Mouse (Mus musculus): ENCODE results near the gene Aldh4a1. TPM values are rescaled to one million over a fixed set of nuclear protein-coding genes. Genes with fewer than 3 reads are reported as not detected.

Aldh4a1 gene
- polyA plus RNA-seq, 1 experiment from 2014 or later = 27.0 TPM

- peak; percentile 43; the same call in 1 of the 2 replicates for ATAC-seq
- peak overlapping the region; percentile 29; the same call in 1 of the 2 replicates for H3K27ac ChIP-seq (ENCODE audit: low read length)
- H3K27me3 ChIP-seq (ENCODE audit: control insufficient read depth, insufficient read depth, low read depth, low read length) = no peaks in the 10 kb centered on the region
- peaks cover 14% of the 10 kb centered on the region for H3K36me3 ChIP-seq (ENCODE audit: control insufficient read depth, insufficient read depth, low read length)
- H3K4me2 ChIP-seq (ENCODE audit: low read length) = peak overlapping the region; percentile 38
- no peaks in the 10 kb centered on the region; the same call in 1 of the 2 replicates for H3K9me3 ChIP-seq (replicated peaks; ENCODE audit: control insufficient read depth, low read length, poor library complexity, severe bottlenecking)
- no peak overlapping the region for H3K4me3 ChIP-seq (ENCODE audit: low read depth, low read length)
- 7% methylated on average over 10 of the region's 10 CpGs for WGBS
- H3K9ac ChIP-seq (ENCODE audit: low read depth, low read length) = peak overlapping the region; percentile 13; the same call in 1 of the 2 replicates
- peaks cover 7% of the 10 kb centered on the region; the same call in 1 of the 2 replicates for H3K4me1 ChIP-seq (ENCODE audit: control insufficient read depth, insufficient read depth, low read length)
Observed at GRCm38 (mm10) chr4:139611542-139611953, 11.1 kb upstream of the Aldh4a1 start.

GRCm38 (mm10) chr4:139614524-139615260, 8.0 kb upstream of the Aldh4a1 start:
- no peak overlapping the region for H3K27ac ChIP-seq (ENCODE audit: low read length)
- 88% methylated on average over 21 of the region's 21 CpGs for WGBS
- no peak for ATAC-seq

GRCm38 (mm10) chr4:139616276-139617000, 6.2 kb upstream of the Aldh4a1 start:
- Histone ChIP-seq H3K9ac (ENCODE audit: low read depth, low read length) (peak overlapping the region; percentile 58), H3K4me3 (ENCODE audit: low read depth, low read length) (peak overlapping the region; percentile 34), H3K4me1 (ENCODE audit: control insufficient read depth, insufficient read depth, low read length) (peaks cover 9% of the 10 kb centered on the region; the same call in 1 of the 2 replicates), H3K27me3 (ENCODE audit: control insufficient read depth, insufficient read depth, low read depth, low read length) (no peaks in the 10 kb centered on the region), H3K27ac (ENCODE audit: low read length) (peak overlapping the region; percentile 47; the same call in 1 of the 2 replicates), H3K4me2 (ENCODE audit: low read length) (peak overlapping the region; percentile 52), H3K9me3 (replicated peaks; ENCODE audit: control insufficient read depth, low read length, poor library complexity, severe bottlenecking) (no peaks in the 10 kb centered on the region; the same call in 1 of the 2 replicates), H3K36me3 (ENCODE audit: control insufficient read depth, insufficient read depth, low read length) (peaks cover 14% of the 10 kb centered on the region)
- WGBS = 9% methylated on average over 24 of the region's 24 CpGs
- peak; percentile 38; the same call in 1 of the 2 replicates for ATAC-seq

More at GRCm38 (mm10) chr4:139614524-139615260, 8.0 kb upstream of the Aldh4a1 start:
- Histone ChIP-seq H3K4me2 (ENCODE audit: low read length) (no peak overlapping the region), H3K4me1 (ENCODE audit: control insufficient read depth, insufficient read depth, low read length) (peaks cover 12% of the 10 kb centered on the region; the same call in 1 of the 2 replicates), H3K36me3 (ENCODE audit: control insufficient read depth, insufficient read depth, low read length) (peaks cover 14% of the 10 kb centered on the region), H3K4me3 (ENCODE audit: low read depth, low read length) (no peak overlapping the region), H3K9me3 (replicated peaks; ENCODE audit: control insufficient read depth, low read length, poor library complexity, severe bottlenecking) (no peaks in the 10 kb centered on the region; the same call in 1 of the 2 replicates), H3K9ac (ENCODE audit: low read depth, low read length) (no peak overlapping the region), H3K27me3 (ENCODE audit: control insufficient read depth, insufficient read depth, low read depth, low read length) (no peaks in the 10 kb centered on the region)

DNA sequence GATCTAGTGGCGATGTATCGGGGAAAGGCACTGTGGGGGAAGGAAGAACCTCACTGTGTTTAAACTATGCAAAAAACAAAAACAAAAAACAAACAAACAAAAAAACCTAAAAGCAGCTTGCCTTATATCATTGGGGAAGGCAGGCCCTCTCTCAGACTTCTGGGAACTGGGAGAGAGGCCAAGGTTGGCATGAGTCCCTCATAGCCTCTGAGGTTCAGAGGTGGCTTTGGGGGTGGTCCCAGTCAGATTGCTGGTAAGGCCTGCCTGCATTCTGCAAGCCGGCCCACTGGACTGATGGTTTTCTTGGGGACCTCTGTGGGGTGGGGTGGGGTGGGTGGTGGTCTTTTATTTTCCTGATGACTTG, 5.7 kb upstream of the Aldh4a1 start:
- Histone ChIP-seq H3K27me3 (ENCODE audit: control insufficient read depth, insufficient read depth, low read depth, low read length) (no peaks in the 10 kb centered on the region), H3K4me1 (ENCODE audit: control insufficient read depth, insufficient read depth, low read length) (peaks cover 12% of the 10 kb centered on the region; the same call in 1 of the 2 replicates), H3K9ac (ENCODE audit: low read depth, low read length) (no peak overlapping the region), H3K36me3 (ENCODE audit: control insufficient read depth, insufficient read depth, low read length) (peaks cover 14% of the 10 kb centered on the region), H3K4me2 (ENCODE audit: low read length) (peak overlapping the region; percentile 52), H3K4me3 (ENCODE audit: low read depth, low read length) (peak overlapping the region; percentile 34; the same call in 1 of the 2 replicates), H3K9me3 (replicated peaks; ENCODE audit: control insufficient read depth, low read length, poor library complexity, severe bottlenecking) (no peaks in the 10 kb centered on the region; the same call in 1 of the 2 replicates), H3K27ac (ENCODE audit: low read length) (peak overlapping the region; percentile 47)
- WGBS = 25% methylated on average over 3 of the region's 3 CpGs
- ATAC-seq = no peak

GRCm38 (mm10) chr4:139619765-139620164, 2.9 kb upstream of the Aldh4a1 start:
- H3K4me1 ChIP-seq (ENCODE audit: control insufficient read depth, insufficient read depth, low read length) = peaks cover 27% of the 10 kb centered on the region
- H3K9ac ChIP-seq (ENCODE audit: low read depth, low read length) = no peak overlapping the region
- H3K4me2 ChIP-seq (ENCODE audit: low read length) = no peak overlapping the region
- no peaks in the 10 kb centered on the region for H3K27me3 ChIP-seq (ENCODE audit: control insufficient read depth, insufficient read depth, low read depth, low read length)
- peaks cover 4% of the 10 kb centered on the region; the same call in 1 of the 2 replicates for H3K36me3 ChIP-seq (ENCODE audit: control insufficient read depth, insufficient read depth, low read length)
- H3K9me3 ChIP-seq (replicated peaks; ENCODE audit: control insufficient read depth, low read length, poor library complexity, severe bottlenecking) = no peaks in the 10 kb centered on the region
- no peak overlapping the region for H3K27ac ChIP-seq (ENCODE audit: low read length)
- no peak overlapping the region for H3K4me3 ChIP-seq (ENCODE audit: low read depth, low read length)
- no peak for ATAC-seq
- WGBS = 78% methylated on average over 6 of the region's 6 CpGs

DNA sequence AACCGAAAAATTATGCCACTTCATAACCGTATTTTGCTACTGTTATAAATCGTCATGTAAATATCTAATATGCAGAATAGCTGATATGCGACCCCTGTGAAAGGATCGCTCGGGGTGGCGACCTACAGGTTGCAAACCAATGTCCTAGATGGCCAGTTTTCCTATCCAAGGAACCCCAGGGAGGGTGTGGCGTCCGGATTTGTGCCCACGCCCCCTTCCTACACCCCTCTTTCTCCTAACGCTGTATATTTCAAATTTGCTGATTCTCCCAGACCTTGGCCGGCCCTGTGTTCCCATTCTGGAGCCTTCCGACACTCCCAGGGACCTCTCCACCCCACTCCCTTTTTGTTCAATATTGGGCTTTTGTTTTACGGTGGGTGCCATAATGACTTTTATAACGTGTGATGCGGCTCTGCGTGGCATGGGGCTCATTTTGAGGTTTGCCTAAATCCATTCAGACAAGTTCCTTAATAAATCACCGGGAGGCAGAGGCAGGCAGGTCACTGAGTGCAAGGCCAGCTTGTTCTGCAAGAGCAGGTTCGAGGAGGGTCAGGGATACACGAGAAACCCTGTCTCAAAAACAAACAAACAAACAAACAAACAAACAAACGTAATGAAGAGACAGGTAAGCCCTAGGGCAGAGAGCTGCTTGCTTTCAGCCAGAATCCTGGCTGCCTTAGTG, 909 bp downstream of the Aldh4a1 start:
- H3K4me1 ChIP-seq (ENCODE audit: control insufficient read depth, insufficient read depth, low read length) = peaks cover 21% of the 10 kb centered on the region
- peak overlapping the region; percentile 83 for H3K9ac ChIP-seq (ENCODE audit: low read depth, low read length)
- H3K4me3 ChIP-seq (ENCODE audit: low read depth, low read length) = peak overlapping the region; percentile 68
- H3K4me2 ChIP-seq (ENCODE audit: low read length) = peak overlapping the region; percentile 71
- H3K27me3 ChIP-seq (ENCODE audit: control insufficient read depth, insufficient read depth, low read depth, low read length) = no peaks in the 10 kb centered on the region
- H3K9me3 ChIP-seq (replicated peaks; ENCODE audit: control insufficient read depth, low read length, poor library complexity, severe bottlenecking) = no peaks in the 10 kb centered on the region
- 25% methylated on average over 21 of the region's 21 CpGs for whole genome bisulfite sequencing
- H3K27ac ChIP-seq (ENCODE audit: low read length) = no peak overlapping the region; the same call in 1 of the 2 replicates
- H3K36me3 ChIP-seq (ENCODE audit: control insufficient read depth, insufficient read depth, low read length) = no peaks in the 10 kb centered on the region
- no peak for ATAC-seq

DNA sequence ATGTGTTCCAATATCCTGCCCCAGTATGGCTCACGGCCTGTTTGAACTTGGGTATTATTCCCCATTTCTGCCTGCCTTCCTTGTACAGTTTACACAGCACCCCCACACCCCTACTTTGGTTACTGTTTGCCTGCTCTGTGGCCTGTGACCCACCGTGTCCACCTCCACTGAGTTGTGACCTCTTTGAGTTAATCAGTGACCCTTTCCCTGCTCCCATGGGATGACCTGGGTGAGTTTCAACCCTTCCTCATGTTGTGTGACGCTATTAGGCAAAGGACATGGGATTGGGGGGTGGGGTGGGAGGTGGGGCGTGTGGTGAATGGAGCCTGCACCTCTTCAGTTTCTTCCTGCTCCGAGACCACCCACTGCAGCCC, 1.4 kb downstream of the Aldh4a1 start:
- Histone ChIP-seq H3K36me3 (ENCODE audit: control insufficient read depth, insufficient read depth, low read length) (no peaks in the 10 kb centered on the region), H3K9me3 (replicated peaks; ENCODE audit: control insufficient read depth, low read length, poor library complexity, severe bottlenecking) (no peaks in the 10 kb centered on the region), H3K27ac (ENCODE audit: low read length) (no peak overlapping the region), H3K9ac (ENCODE audit: low read depth, low read length) (peak overlapping the region; percentile 83), H3K4me3 (ENCODE audit: low read depth, low read length) (peak overlapping the region; percentile 68), H3K4me2 (ENCODE audit: low read length) (peak overlapping the region; percentile 71), H3K27me3 (ENCODE audit: control insufficient read depth, insufficient read depth, low read depth, low read length) (no peaks in the 10 kb centered on the region), H3K4me1 (ENCODE audit: control insufficient read depth, insufficient read depth, low read length) (peaks cover 21% of the 10 kb centered on the region)
- WGBS = 59% methylated on average over 5 of the region's 5 CpGs
- ATAC-seq = no peak

GRCm38 (mm10) chr4:139624706-139625105, 2.0 kb downstream of the Aldh4a1 start:
- 80% methylated on average over 10 of the region's 10 CpGs for WGBS
- H3K36me3 ChIP-seq (ENCODE audit: control insufficient read depth, insufficient read depth, low read length) = no peaks in the 10 kb centered on the region
- peak overlapping the region; percentile 71; the same call in 1 of the 2 replicates for H3K4me2 ChIP-seq (ENCODE audit: low read length)
- H3K9ac ChIP-seq (ENCODE audit: low read depth, low read length) = peak overlapping the region; percentile 83
- no peak for ATAC-seq
- H3K4me1 ChIP-seq (ENCODE audit: control insufficient read depth, insufficient read depth, low read length) = peaks cover 21% of the 10 kb centered on the region
- no peaks in the 10 kb centered on the region for H3K9me3 ChIP-seq (replicated peaks; ENCODE audit: control insufficient read depth, low read length, poor library complexity, severe bottlenecking)
- no peak overlapping the region for H3K27ac ChIP-seq (ENCODE audit: low read length)
- H3K27me3 ChIP-seq (ENCODE audit: control insufficient read depth, insufficient read depth, low read depth, low read length) = no peaks in the 10 kb centered on the region
- no peak overlapping the region for H3K4me3 ChIP-seq (ENCODE audit: low read depth, low read length)
